Mouse (Mus musculus): ENCODE measurements around the gene Mslnl. TPM values are rescaled to one million over a fixed set of nuclear protein-coding genes. Genes with fewer than 3 reads are reported as not detected.

Gene Mslnl
- polyA plus RNA-seq, 1 experiment from 2014 or later, result 1.9 TPM

DNA sequence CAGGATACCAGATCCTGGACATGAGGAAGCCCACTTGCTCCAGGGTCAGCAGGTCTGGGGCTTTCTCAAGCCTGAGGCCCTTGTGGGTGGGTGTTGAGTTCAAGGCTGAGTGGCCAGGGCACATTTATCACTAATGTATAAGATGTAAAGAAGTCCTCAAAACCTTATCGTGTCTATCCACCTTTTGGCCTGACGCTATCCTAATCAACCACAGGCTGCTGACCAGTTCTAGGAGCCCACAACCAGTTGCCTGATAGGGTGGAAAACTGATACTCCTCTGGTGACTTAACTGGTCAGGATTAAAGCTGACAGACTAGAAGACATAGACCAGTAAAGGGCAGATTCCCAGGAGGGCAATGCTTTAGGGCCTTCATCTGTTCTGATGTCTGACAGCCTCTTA, 25.8 kb upstream of the Mslnl start:
- ATAC-seq, result no peak
- Histone ChIP-seq H3K27ac (ENCODE audit: low read length) (no peak overlapping the region), H3K4me3 (ENCODE audit: low read depth, low read length) (no peak overlapping the region), H3K4me1 (ENCODE audit: insufficient read depth, low read depth, low read length) (no peaks in the 10 kb centered on the region), H3K36me3 (ENCODE audit: insufficient read depth, low read length) (no peaks in the 10 kb centered on the region), H3K4me2 (replicated peaks; ENCODE audit: low read depth, low read length) (no peak overlapping the region), H3K27me3 (replicated peaks; ENCODE audit: insufficient read depth, low read length) (no peaks in the 10 kb centered on the region), H3K9ac (replicated peaks; ENCODE audit: low read depth) (no peak overlapping the region), H3K9me3 (ENCODE audit: low read length) (no peaks in the 10 kb centered on the region)
- WGBS, result 86% methylated on average over 2 of the region's 2 CpGs
- no peak for TF ChIP-seq CTCF (IDR thresholded peaks at IDR 0.05)
- TF ChIP-seq EP300 (IDR thresholded peaks at IDR 0.05), result no peak
- no peak for DNase-seq (ENCODE audit: low spot score)

DNA sequence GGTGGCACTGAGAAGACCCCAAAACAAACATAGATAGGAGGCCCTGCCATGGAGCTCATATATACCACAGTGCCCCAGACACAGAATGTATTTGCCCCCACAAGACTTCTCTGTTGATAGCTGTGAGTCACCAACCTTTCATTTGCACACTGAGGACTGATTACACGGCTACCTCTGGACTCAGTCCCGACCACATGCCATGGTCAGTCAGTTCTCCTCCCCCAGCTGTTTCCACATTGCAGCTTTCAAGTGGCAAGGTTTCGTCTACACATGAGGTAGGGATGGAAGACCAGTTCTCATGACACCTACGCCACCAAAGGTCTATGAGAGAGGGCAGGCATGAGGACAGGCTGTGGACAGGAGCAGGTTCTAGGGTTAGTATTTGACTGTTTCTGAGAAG, 24.7 kb upstream of the Mslnl start:
- no peak overlapping the region for H3K4me3 ChIP-seq (ENCODE audit: low read depth, low read length)
- ATAC-seq (no peak), DNase-seq (ENCODE audit: low spot score) (no peak)
- 58% methylated on average over 4 of the region's 4 CpGs for WGBS
- no peaks in the 10 kb centered on the region for H3K27me3 ChIP-seq (replicated peaks; ENCODE audit: insufficient read depth, low read length)
- TF ChIP-seq CTCF (IDR thresholded peaks at IDR 0.05), result no peak
- TF ChIP-seq EP300 (IDR thresholded peaks at IDR 0.05), result no peak
- no peak overlapping the region for H3K9ac ChIP-seq (replicated peaks; ENCODE audit: low read depth)
- no peak overlapping the region for H3K27ac ChIP-seq (ENCODE audit: low read length)
- H3K36me3 ChIP-seq (ENCODE audit: insufficient read depth, low read length), result no peaks in the 10 kb centered on the region
- no peaks in the 10 kb centered on the region for H3K4me1 ChIP-seq (ENCODE audit: insufficient read depth, low read depth, low read length)
- no peak overlapping the region for H3K4me2 ChIP-seq (replicated peaks; ENCODE audit: low read depth, low read length)
- H3K9me3 ChIP-seq (ENCODE audit: low read length), result no peaks in the 10 kb centered on the region

DNA sequence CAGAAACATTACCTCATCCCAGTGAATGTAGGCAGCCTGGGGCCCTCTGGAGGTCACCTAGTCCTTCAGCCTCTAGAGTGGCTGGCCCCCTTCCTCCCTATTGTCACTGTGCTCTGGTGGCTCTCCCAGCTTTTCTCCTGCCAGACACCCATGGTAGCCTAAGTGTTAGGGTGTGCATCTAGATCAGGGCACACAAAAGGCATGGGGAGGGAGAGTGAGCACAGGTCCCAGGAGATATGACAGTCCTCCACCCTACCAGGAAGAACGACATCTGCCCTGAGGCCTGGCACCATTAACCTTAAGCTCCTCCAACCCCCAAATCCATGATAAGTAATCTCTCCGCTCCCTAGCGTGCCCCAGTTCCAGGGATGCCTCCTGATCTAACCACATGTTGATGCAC, 20.2 kb upstream of the Mslnl start:
- no peaks in the 10 kb centered on the region for H3K9me3 ChIP-seq (ENCODE audit: low read length)
- H3K4me2 ChIP-seq (replicated peaks; ENCODE audit: low read depth, low read length), result no peak overlapping the region
- H3K4me1 ChIP-seq (ENCODE audit: insufficient read depth, low read depth, low read length), result no peaks in the 10 kb centered on the region
- TF ChIP-seq CTCF (IDR thresholded peaks at IDR 0.05) (no peak), EP300 (IDR thresholded peaks at IDR 0.05) (no peak)
- H3K27me3 ChIP-seq (replicated peaks; ENCODE audit: insufficient read depth, low read length), result 0 out of 2 replicates have a peak, but pooled peaks cover 3% of the 10 kb centered on the region
- WGBS, result 58% methylated on average over 3 of the region's 3 CpGs
- ATAC-seq, result no peak
- no peak overlapping the region for H3K27ac ChIP-seq (ENCODE audit: low read length)
- no peaks in the 10 kb centered on the region for H3K36me3 ChIP-seq (ENCODE audit: insufficient read depth, low read length)
- no peak overlapping the region for H3K9ac ChIP-seq (replicated peaks; ENCODE audit: low read depth)
- H3K4me3 ChIP-seq (ENCODE audit: low read depth, low read length), result no peak overlapping the region
- no peak for DNase-seq (ENCODE audit: low spot score)

DNA sequence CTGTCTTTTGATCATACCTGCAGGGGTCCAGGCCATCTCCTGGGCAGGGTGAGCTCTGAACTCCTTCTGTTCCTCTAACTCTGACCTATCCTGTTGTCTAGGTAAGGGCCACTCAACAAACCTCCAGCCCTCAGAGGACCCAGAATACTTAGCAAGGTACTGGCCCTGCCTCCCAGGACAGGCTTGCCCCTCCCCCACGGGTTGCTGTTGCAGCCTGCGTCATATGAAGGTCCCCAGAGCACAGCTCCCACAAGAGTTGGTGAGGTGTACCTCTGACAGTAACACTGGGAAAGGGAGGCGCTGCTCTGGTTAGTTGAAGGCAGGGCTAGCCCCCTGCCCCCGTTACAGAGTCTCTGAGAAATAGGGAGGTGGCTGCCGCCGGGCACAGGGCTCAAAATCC, 19.7 kb upstream of the Mslnl start:
- TF ChIP-seq EP300 (IDR thresholded peaks at IDR 0.05) (no peak), CTCF (IDR thresholded peaks at IDR 0.05) (no peak)
- no peak overlapping the region for H3K4me3 ChIP-seq (ENCODE audit: low read depth, low read length)
- H3K27ac ChIP-seq (ENCODE audit: low read length), result no peak overlapping the region
- H3K27me3 ChIP-seq (replicated peaks; ENCODE audit: insufficient read depth, low read length), result 0 out of 2 replicates have a peak, but pooled peaks cover 3% of the 10 kb centered on the region
- no peaks in the 10 kb centered on the region for H3K4me1 ChIP-seq (ENCODE audit: insufficient read depth, low read depth, low read length)
- no peak overlapping the region for H3K9ac ChIP-seq (replicated peaks; ENCODE audit: low read depth)
- no peaks in the 10 kb centered on the region for H3K36me3 ChIP-seq (ENCODE audit: insufficient read depth, low read length)
- DNase-seq (ENCODE audit: low spot score), result no peak
- no peaks in the 10 kb centered on the region for H3K9me3 ChIP-seq (ENCODE audit: low read length)
- no peak overlapping the region for H3K4me2 ChIP-seq (replicated peaks; ENCODE audit: low read depth, low read length)
- WGBS, result 2% methylated on average over 6 of the region's 6 CpGs
- no peak for ATAC-seq

DNA sequence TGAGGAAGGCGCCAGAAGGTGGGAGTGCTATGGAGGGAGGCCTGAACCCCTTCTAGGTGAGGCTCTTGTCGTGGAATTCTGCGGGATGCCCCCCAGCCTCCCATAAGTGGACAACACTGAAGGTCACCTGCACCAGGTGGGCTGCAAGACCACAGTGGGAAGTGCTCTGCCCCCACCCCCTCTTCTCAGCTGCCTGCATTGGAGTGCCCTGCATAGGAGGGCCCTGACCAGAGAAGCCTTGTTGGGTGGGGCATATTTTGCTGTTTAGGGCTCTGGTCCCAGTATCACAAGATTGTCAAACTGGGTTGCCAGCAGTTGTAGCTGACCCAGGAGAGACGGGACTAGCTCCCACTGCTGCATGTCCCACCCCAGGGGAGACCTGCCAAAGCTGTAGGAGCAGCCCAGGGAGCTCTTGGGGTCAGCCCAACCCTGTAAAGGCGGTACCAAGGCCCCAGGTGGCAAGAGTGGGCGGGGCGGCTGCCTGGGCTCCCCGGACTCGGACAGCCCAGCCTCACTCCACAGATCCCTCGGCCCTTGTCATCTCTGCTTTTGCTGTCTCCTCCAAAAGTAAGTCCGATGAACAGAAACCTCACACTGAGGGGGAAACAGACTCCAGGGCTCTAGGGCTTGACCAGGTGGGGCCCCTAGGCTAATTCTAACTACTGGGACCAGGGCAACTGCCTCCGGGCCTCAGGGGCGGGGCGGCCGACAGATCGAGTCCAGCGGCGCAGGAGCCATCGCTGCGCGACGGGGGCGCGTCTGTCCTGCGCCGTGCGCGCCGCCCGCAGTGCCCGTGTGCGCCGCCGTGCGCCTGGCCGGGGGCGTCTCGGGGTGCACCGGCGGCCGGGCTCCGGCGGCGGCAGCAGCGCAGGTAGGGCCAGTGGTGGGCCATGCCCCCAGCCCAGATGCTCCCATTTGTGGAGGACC, 18.9 kb upstream of the Mslnl start, which contains the start of gene Gng13:
Gene Gng13, plus strand, starts transcription at position 461 of the 927 bp plus-strand sequence.
- no peaks in the 10 kb centered on the region for H3K9me3 ChIP-seq (ENCODE audit: low read length)
- no peak within 1 kb of the TSS for H3K27ac ChIP-seq (ENCODE audit: low read length)
- H3K36me3 ChIP-seq (ENCODE audit: insufficient read depth, low read length), result no peaks in the 10 kb centered on the region
- DNase-seq (ENCODE audit: low spot score) (peak; percentile 31), ATAC-seq (peak; percentile 67)
- H3K4me2 ChIP-seq (replicated peaks; ENCODE audit: low read depth, low read length), result peak within 1 kb of the TSS; percentile 64
- H3K27me3 ChIP-seq (replicated peaks; ENCODE audit: insufficient read depth, low read length), result 0 out of 2 replicates have a peak, but pooled peaks cover 3% of the 10 kb centered on the region
- H3K4me3 ChIP-seq (ENCODE audit: low read depth, low read length), result peak within 1 kb of the TSS; percentile 31
- H3K4me1 ChIP-seq (ENCODE audit: insufficient read depth, low read depth, low read length), result no peaks in the 10 kb centered on the region
- no peak within 1 kb of the TSS for H3K9ac ChIP-seq (replicated peaks; ENCODE audit: low read depth)
- TF ChIP-seq EP300 (IDR thresholded peaks at IDR 0.05) (no peak), CTCF (IDR thresholded peaks at IDR 0.05) (no peak)
- 2% methylated on average over 38 of the region's 45 CpGs for WGBS

DNA sequence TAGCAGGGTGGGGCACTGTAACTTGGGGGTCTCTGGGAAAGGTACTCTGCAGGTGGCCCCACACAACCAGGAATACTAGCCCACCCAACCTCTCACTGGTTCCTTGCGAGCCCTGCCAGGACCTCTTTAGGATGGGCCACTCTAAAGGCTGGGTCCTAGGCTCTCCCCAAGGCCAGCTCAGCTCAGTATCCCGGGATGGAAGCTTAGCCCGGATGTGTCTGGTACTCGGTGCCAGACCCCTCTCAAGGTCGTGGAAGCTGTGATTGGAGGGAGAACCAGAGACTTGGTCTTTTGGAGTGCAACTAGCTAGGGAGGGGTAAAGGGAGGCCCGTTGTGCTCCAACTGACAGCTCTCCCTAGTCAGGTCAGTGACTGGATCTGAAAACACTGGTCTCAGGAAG, 18.2 kb upstream of the Mslnl start:
- no peak overlapping the region for H3K9ac ChIP-seq (replicated peaks; ENCODE audit: low read depth)
- H3K4me2 ChIP-seq (replicated peaks; ENCODE audit: low read depth, low read length), result peak overlapping the region; percentile 64
- 0 out of 2 replicates have a peak, but pooled peaks cover 3% of the 10 kb centered on the region for H3K27me3 ChIP-seq (replicated peaks; ENCODE audit: insufficient read depth, low read length)
- no peak overlapping the region for H3K27ac ChIP-seq (ENCODE audit: low read length)
- TF ChIP-seq EP300 (IDR thresholded peaks at IDR 0.05), result no peak
- TF ChIP-seq CTCF (IDR thresholded peaks at IDR 0.05), result no peak
- WGBS, result 8% methylated on average over 6 of the region's 6 CpGs
- no peaks in the 10 kb centered on the region for H3K36me3 ChIP-seq (ENCODE audit: insufficient read depth, low read length)
- H3K9me3 ChIP-seq (ENCODE audit: low read length), result no peaks in the 10 kb centered on the region
- DNase-seq (ENCODE audit: low spot score), result no peak
- ATAC-seq, result no peak
- no peaks in the 10 kb centered on the region for H3K4me1 ChIP-seq (ENCODE audit: insufficient read depth, low read depth, low read length)
- H3K4me3 ChIP-seq (ENCODE audit: low read depth, low read length), result peak overlapping the region; percentile 31; the same call in 1 of the 2 replicates
